ENCODE assay signal across 22 mouse cellular contexts in the genomic region with DNA sequence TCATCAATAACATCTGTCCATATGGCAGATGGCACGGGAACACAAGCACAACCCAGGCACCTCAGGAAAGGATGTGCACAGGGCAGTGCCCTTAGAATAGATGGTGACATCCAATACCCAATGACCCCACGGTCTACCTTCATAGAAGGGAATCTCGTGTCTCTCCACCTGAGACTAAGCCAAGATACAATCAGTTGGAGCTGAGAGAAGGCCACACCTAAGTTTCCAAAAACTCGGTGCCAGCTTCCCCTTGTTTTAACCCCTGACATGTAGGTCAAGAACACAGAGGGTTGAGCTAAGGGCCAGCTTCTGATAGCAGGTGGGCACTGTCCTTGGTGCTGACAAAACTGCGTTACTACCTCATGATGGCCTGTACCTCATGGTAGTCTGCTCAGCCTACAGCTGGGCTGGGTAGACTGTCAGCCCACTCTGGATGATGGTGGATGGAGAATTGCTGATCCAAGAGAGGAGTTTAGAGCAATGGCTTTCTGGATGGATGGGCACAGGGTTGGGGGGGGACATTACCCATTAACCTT.
DNase-seq lines count a peak whose midpoint lies in the region; ATAC-seq and TF ChIP-seq lines count a peak whose summit lies in the region.
"Had no signal": no experiment of that assay in that cellular context is flagged by ENCODE, and none has a peak within 500 bp of the region (broad histone marks: within the 10 kb centered on the region; RNA-seq: fewer than 3 reads in every experiment).

No protein-coding gene starts in this region.

- peak; percentile 3 for DNase-seq in kidney, postnatal 0 days (ENCODE audit: low spot score)
- DNase-seq in ES-CJ7 (ENCODE audit: low read depth, low spot score) = peak; percentile 35
- peak; percentile 47 for DNase-seq in R1 (ENCODE audit: low read depth, low spot score)
- DNase-seq in forelimb bud, embryonic 11.5 days (ENCODE audit: low read depth, low spot score) = peak; percentile 43
- DNase-seq in MN1 (ENCODE audit: low spot score) = no peak
- no peak for DNase-seq in heart, embryonic 10.5 days (ENCODE audit: low spot score)
- DNase-seq in natural killer cell, adult 2 months (ENCODE audit: low spot score in 2 of 2) = no peak
- DNase-seq: cerebellum, adult 9-11 months; heart, postnatal 14 days; kidney, adult 18-20 months; layer of hippocampus, postnatal 36 days; right cerebral cortex, postnatal 14 days; thymus, postnatal 36 days had no signal

- no peaks in the 10 kb centered on the region for H3K9me3 ChIP-seq in kidney, postnatal 0 days (replicated peaks; ENCODE audit: low read length)
- no peaks in the 10 kb centered on the region for H3K9me3 ChIP-seq in kidney, embryonic 14.5 days (ENCODE audit: control insufficient read depth, low read length)
- H3K9me3 ChIP-seq in heart, embryonic 10.5 days = no peaks in the 10 kb centered on the region
- H3K9me3 ChIP-seq: embryonic facial prominence, embryonic 12.5 days; hindbrain, embryonic 15.5 days; neural tube, embryonic 12.5 days had no signal

- H3K36me3 ChIP-seq in kidney, postnatal 0 days (ENCODE audit: insufficient read depth, low read length) = no peaks in the 10 kb centered on the region
- no peaks in the 10 kb centered on the region for H3K36me3 ChIP-seq in kidney, embryonic 14.5 days (ENCODE audit: control insufficient read depth, insufficient read depth, low read length)
- no peaks in the 10 kb centered on the region for H3K36me3 ChIP-seq in heart, embryonic 10.5 days
- H3K36me3 ChIP-seq: embryonic facial prominence, embryonic 12.5 days; hindbrain, embryonic 15.5 days; liver, embryonic 12.5 days; neural tube, embryonic 12.5 days had no signal

- no peak overlapping the region for H3K27ac ChIP-seq in kidney, postnatal 0 days
- H3K27ac ChIP-seq in kidney, embryonic 14.5 days (ENCODE audit: low read depth, low read length) = no peak overlapping the region
- H3K27ac ChIP-seq in heart, embryonic 10.5 days = no peak overlapping the region
- H3K27ac ChIP-seq: embryonic facial prominence, embryonic 12.5 days; hindbrain, embryonic 15.5 days; liver, embryonic 12.5 days; neural tube, embryonic 12.5 days; stomach, postnatal 0 days had no signal

- no peak for ATAC-seq in kidney, postnatal 0 days (replicated peaks; ENCODE audit: low FRiP score, low read depth)
- no peak for ATAC-seq in kidney, embryonic 14.5 days (ENCODE audit: low FRiP score, low TSS enrichment)
- ATAC-seq: liver, embryonic 12.5 days; lung, postnatal 0 days; midbrain, embryonic 16.5 days had no signal

- no peaks in the 10 kb centered on the region for H3K4me1 ChIP-seq in kidney, postnatal 0 days (replicated peaks; ENCODE audit: insufficient read depth, low read length)
- H3K4me1 ChIP-seq in kidney, embryonic 14.5 days (ENCODE audit: control insufficient read depth, insufficient read depth, low read length) = no peaks in the 10 kb centered on the region
- H3K4me1 ChIP-seq in heart, embryonic 10.5 days = no peaks in the 10 kb centered on the region
- H3K4me1 ChIP-seq: embryonic facial prominence, embryonic 12.5 days; liver, embryonic 12.5 days; neural tube, embryonic 12.5 days had no signal

- H3K27me3 ChIP-seq in kidney, postnatal 0 days (ENCODE audit: insufficient read depth, low read length) = no peaks in the 10 kb centered on the region
- no peaks in the 10 kb centered on the region for H3K27me3 ChIP-seq in kidney, embryonic 14.5 days (ENCODE audit: control insufficient read depth, insufficient read depth, low read length)
- H3K27me3 ChIP-seq in heart, embryonic 10.5 days (ENCODE audit: insufficient read depth, poor library complexity, severe bottlenecking) = no peaks in the 10 kb centered on the region
- H3K27me3 ChIP-seq: embryonic facial prominence, embryonic 12.5 days; hindbrain, embryonic 15.5 days; liver, embryonic 12.5 days; neural tube, embryonic 12.5 days had no signal

- no peak overlapping the region for H3K4me3 ChIP-seq in kidney, postnatal 0 days (replicated peaks; ENCODE audit: low read depth, low read length)
- no peak overlapping the region for H3K4me3 ChIP-seq in kidney, embryonic 14.5 days (ENCODE audit: low read length)
- H3K4me3 ChIP-seq in heart, embryonic 10.5 days = no peak overlapping the region
- H3K4me3 ChIP-seq: embryonic facial prominence, embryonic 12.5 days; hindbrain, embryonic 15.5 days; liver, embryonic 12.5 days; neural tube, embryonic 12.5 days had no signal

- no peak overlapping the region for H3K9ac ChIP-seq in kidney, postnatal 0 days (ENCODE audit: low read depth, low read length)
- no peak overlapping the region for H3K9ac ChIP-seq in kidney, embryonic 14.5 days (ENCODE audit: low read depth, low read length)
- H3K9ac ChIP-seq: embryonic facial prominence, embryonic 12.5 days; hindbrain, embryonic 15.5 days; liver, embryonic 12.5 days; neural tube, embryonic 12.5 days had no signal

- H3K4me2 ChIP-seq in kidney, postnatal 0 days (ENCODE audit: low read length) = no peak overlapping the region
- no peak overlapping the region for H3K4me2 ChIP-seq in kidney, embryonic 14.5 days (replicated peaks; ENCODE audit: low read depth, low read length)
- H3K4me2 ChIP-seq: embryonic facial prominence, embryonic 12.5 days; heart, embryonic 11.5 days; hindbrain, embryonic 15.5 days; liver, embryonic 12.5 days; neural tube, embryonic 12.5 days had no signal

- no peak for TF ChIP-seq CTCF in kidney, postnatal 0 days (IDR thresholded peaks at IDR 0.05; ENCODE audit: low read depth)

- 63% methylated on average over 5 of the region's 5 CpGs for whole genome bisulfite sequencing in kidney, postnatal 0 days
- WGBS in kidney, embryonic 14.5 days = 58% methylated on average over 5 of the region's 5 CpGs
- WGBS in heart, embryonic 10.5 days = 61% methylated on average over 5 of the region's 5 CpGs

Comparison
In these comparisons a context has a peak if more than half of its experiments do, and no peak if none do; other contexts are left out.
1. DNase-seq: peak in kidney, postnatal 0 days (single experiment), ES-CJ7 (single experiment), R1 (single experiment) and forelimb bud, embryonic 11.5 days (single experiment); none in MN1 (single experiment), heart, embryonic 10.5 days (single experiment) and natural killer cell, adult 2 months (0 of 2).